Mouse (Mus musculus) Patski (cell line): ENCODE data around the gene Nek2. TPM values are rescaled to one million over a fixed set of nuclear protein-coding genes. Genes with fewer than 3 reads are reported as not detected.
A peak's percentile ranks its signal among the peaks of the same experiment; 100 is the strongest.

Source experiments
- ATAC-seq: fragments of 100-300 bp; one replicate; pipeline ENCODE4 v1.8.0; 2021
- CTCF ChIA-PET: fragments of 350-600 bp; sonication (Branson Sonifier 250); formaldehyde crosslinking; loops from one replicate; lab custom pipeline; 2022; ENCODE audit warnings: inconsistent platforms; lab: Charles Lee
- POLR2A ChIA-PET: fragments of 350-600 bp; sonication (Branson Sonifier 250); formaldehyde crosslinking; loops from one replicate; lab custom pipeline; 2022; ENCODE audit warnings: antibody characterized with exemption, inconsistent platforms; lab: Charles Lee
- DNase-seq: peaks from one replicate; pipeline ENCODE4 v3.0.0-alpha.2; 2011; ENCODE audit warnings: low read depth, low spot score
- H3K27me3 ChIP-seq: fragments of 371-371 bp; one replicate; pipeline ENCODE4 v1.5.1; 2021
- CTCF ChIP-seq: fragments of 100-300 bp; IDR thresholded peaks from one replicate; pipeline ENCODE4 v1.5.1; 2021
- in situ Hi-C: fragments of 300-500 bp; cut with MboI; formaldehyde crosslinking; loops from 3 replicates; pipeline ENCODE4 v1.11.1; 2018; ENCODE audit warnings: low pct_unique_long_range_greater_than_20kb, mixed read lengths
- polyA plus RNA-seq: library from polyadenylated mRNA; unstranded; gene quantifications from one replicate; pipeline ENCODE4 v1.2.3, GENCODE M21; 2021

The Nek2 gene
- polyA plus RNA-seq, 1 experiment from 2014 or later, result 34.7 TPM

DNA sequence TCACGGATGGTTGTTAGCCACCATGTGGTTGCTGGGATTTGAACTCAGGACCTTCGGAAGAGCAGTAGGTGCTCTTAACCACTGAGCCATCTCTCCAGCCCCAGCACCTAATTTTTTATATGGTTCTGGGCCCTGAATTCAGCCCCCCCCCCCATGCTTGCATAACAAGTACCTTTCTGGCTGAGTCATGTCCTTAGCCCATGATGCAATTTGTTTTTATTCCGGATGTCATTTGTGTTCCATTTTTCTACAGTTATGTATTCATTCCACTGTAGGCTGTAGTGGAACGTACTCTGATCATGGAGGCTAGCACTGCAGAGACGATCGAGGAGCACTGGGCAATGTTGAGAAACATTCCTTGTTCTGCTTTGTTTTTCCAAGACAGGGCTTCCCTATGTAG lies 12.2 kb downstream of the Nek2 start:
- in situ Hi-C loops, result loop anchor here (5.0 to 25.0 kb wide), 4 partner anchors 81 to 879 kb away; no protein-coding TSS in a partner anchor
- no peak for ATAC-seq

DNA sequence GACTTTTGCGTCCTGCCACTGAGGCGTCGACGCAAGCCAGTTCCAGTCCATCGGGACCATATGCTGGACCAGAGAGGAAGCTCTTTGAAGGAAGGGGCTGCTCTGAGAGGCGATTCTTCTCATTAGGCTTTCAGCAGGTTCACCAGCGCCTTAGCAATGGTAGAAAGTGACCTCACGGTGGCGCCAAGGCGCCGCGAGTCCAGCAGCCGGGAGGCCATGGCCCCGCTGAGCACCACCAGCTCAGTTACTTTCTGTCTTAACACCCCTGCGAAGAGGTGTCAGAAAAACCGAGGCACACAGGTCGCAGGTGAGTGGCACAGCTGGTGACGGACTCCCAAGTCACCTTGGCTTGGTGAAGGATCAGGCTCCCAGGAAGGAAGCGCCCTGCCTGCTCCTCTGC lies 13.6 kb downstream of the Nek2 start:
- DNase-seq (no peak), ATAC-seq (peak; percentile 33)
- POLR2A ChIA-PET, result interaction anchor here (0.7 to 1.5 kb wide), 4 partner anchors 43 to 147 kb away, joined by 3 to 11 read pairs (median 4); no protein-coding TSS in a partner anchor
- in situ Hi-C loops, result loop anchor here (5.0 to 25.0 kb wide), 5 partner anchors 57 to 877 kb away; no protein-coding TSS in a partner anchor
- TF ChIP-seq CTCF, result no peak
- H3K27me3 ChIP-seq, result no peaks in the 10 kb centered on the region
- CTCF ChIA-PET, result interaction anchor here (0.7 to 4.1 kb wide), 28 partner anchors 10 to 275 kb away, joined by 3 to 60 read pairs (median 5); partner anchors contain the start of genes Dtl, Ints7, Slc30a1 and Traf5

More for the DNA sequence above, 12.2 kb downstream of the Nek2 start:
- POLR2A ChIA-PET, result no interaction called here
- no peak for DNase-seq
- no peaks in the 10 kb centered on the region for H3K27me3 ChIP-seq
- CTCF ChIA-PET, result interaction anchor here (2.3 to 4.1 kb wide), 3 partner anchors 122 to 261 kb away, joined by 10 to 60 read pairs (median 53); partner anchors contain the start of gene Traf5
- TF ChIP-seq CTCF, result no peak

DNA sequence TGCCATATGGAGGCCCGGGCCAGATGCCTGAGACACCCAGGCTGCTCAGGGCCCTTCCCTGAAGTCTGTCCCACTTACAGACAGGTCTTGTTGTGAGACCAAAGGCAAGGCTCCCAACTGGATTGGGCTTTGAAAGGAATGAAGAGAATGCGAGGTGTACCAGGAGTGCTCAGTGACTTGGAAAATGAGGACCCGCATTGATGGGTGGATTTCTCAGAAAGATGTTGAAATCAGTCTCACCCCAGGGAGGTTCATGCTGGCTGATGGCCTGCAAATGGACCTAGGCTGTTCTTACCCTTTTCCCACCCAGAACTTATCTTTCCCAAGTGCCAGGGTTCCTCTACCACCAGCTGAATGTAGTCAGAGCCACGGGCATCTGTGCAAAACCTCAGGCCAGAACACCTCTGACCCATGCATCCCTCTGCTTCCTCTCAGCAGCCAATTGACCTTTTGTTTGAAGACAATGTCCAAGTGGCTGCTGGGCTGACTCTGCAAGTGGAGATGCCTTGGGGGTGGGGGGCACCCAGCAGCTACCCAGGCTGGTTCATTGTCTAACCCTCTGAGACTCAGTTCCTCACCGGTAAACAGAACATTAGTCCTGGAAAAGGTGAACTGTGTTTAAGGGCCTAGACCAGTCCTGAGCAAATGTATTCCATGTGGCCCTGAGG lies 15.2 kb downstream of the Nek2 start:
- CTCF ChIA-PET, result interaction anchor here (1.9 to 4.1 kb wide), 4 partner anchors 28 to 258 kb away, joined by 6 to 60 read pairs (median 36); partner anchors contain the start of gene Traf5
- POLR2A ChIA-PET, result interaction anchor here (1.1 to 1.4 kb wide), 2 partner anchors 126 to 150 kb away, joined by 3 read pairs; no protein-coding TSS in a partner anchor
- no peak for DNase-seq
- no peak for TF ChIP-seq CTCF
- no peaks in the 10 kb centered on the region for H3K27me3 ChIP-seq
- in situ Hi-C loops, result loop anchor here (5.0 to 25.0 kb wide), 4 partner anchors 56 to 876 kb away; no protein-coding TSS in a partner anchor
- ATAC-seq, result peak; percentile 61

DNA sequence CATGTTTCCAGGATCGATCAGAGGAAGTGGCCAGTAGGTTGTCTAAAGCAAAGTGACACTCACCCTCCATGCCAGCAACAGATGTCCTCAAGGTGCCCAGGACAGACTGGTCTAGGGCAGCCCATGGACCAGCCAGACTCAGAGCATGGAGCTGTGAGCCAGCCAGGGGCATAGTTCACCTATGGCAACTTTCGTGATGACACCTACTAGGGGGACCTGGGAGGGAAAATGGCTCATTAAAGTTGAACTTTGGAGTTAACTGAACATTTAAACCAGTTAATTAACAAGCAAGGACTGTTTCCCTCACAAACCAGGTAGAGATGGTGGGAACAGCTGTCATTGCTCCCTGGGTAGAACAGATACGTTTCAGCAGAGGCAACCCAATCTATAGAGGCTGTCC lies 16.4 kb downstream of the Nek2 start:
- in situ Hi-C loops, result loop anchor here (5.0 to 25.0 kb wide), 4 partner anchors 55 to 875 kb away; no protein-coding TSS in a partner anchor
- POLR2A ChIA-PET, result no interaction called here
- TF ChIP-seq CTCF, result no peak
- ATAC-seq (no peak), DNase-seq (no peak)
- CTCF ChIA-PET, result no interaction called here
- no peaks in the 10 kb centered on the region for H3K27me3 ChIP-seq

DNA sequence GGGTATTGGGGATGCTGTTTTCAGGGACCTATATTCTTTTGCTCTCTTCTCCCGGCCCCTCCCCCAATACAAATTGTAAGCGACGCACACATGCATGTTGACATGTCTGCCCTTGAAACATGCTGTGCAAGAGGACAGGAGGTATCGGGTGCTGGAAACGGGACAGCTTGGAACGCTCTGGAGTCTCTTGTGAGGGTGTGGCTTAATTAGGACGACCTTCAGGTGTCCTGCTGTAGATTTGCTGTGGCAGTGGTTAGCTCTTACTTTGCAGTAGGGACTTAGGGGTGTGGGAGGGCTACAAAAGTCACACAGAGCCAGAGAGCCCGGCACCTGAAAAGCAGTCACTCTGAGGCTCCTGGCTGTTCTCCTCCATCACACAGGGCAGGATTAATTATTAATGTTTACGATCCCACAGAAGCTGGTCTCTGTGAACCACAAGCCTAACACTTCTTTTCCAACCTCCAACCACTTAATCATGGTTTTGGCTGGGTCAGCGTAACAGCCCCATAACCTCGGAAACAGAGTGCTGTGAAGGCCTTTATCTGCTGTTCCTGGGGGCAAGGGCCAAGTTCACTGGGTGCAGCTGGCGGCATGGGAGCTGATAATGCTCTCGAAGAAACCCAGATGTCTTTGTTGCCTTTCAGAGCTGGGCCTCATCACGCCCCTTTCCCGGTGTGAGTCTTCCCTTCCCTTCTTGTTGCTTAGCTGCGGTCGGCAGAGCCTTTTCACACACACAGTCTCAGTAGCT lies 17.9 kb downstream of the Nek2 start:
- no peak for TF ChIP-seq CTCF
- in situ Hi-C loops, result loop anchor here (5.0 to 25.0 kb wide), 4 partner anchors 53 to 873 kb away; no protein-coding TSS in a partner anchor
- ATAC-seq (peak; percentile 54), DNase-seq (no peak)
- POLR2A ChIA-PET, result no interaction called here
- no peaks in the 10 kb centered on the region for H3K27me3 ChIP-seq
- CTCF ChIA-PET, result interaction anchor here (0.8 to 1.0 kb wide), 2 partner anchors 69 to 125 kb away, joined by 3 read pairs; no protein-coding TSS in a partner anchor

DNA sequence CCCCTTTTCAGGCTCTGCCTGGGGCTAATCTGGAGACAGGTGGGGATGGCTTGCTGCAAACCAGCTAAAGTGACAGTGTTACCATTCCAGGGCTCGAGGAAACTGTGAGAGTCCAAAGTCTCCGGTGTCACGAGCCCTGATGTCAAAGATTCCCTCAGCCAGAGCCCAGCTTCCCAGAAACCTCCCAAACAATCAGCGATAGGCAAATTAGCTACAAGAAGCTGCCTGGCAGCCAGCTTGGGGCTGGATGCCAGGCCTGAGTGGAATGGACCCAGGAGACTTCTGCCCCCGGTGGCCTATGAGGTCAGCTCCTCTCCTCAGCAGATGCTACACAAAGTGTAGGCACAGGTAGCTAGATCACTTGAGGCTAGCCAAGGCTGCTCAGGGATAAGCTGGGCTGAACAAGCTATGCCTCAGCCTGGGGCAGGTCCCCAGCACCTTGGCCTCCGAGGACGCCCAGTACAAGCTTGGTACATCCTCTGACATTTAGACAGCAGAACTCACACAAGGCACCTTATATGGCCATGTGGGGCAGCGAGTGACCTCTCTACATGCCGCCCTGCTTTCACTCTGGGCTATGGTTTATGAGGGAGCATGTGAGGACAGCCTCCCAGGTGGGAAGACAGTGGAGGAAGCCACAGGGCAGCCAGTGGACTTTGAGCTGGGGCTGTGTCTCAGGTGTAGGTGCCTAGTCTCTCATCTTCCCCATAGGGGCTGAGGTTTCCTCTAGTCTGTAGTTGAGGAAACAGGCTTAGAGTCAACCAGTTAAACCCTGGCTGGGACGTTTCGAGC lies 19.7 kb downstream of the Nek2 start:
- H3K27me3 ChIP-seq, result no peaks in the 10 kb centered on the region
- ATAC-seq (no peak), DNase-seq (no peak)
- no peak for TF ChIP-seq CTCF
- ChIA-PET POLR2A (interaction anchor here (0.6 to 1.1 kb wide), 3 partner anchors 10 to 37 kb away, joined by 3 to 5 read pairs (median 3); no protein-coding TSS in a partner anchor), CTCF (interaction anchor here (1.0 to 1.3 kb wide), 2 partner anchors 10 to 20 kb away, joined by 3 read pairs; no protein-coding TSS in a partner anchor)
- in situ Hi-C loops, result loop anchor here (25.0 kb wide), 1 partner anchor 871 kb away; no protein-coding TSS in a partner anchor

DNA sequence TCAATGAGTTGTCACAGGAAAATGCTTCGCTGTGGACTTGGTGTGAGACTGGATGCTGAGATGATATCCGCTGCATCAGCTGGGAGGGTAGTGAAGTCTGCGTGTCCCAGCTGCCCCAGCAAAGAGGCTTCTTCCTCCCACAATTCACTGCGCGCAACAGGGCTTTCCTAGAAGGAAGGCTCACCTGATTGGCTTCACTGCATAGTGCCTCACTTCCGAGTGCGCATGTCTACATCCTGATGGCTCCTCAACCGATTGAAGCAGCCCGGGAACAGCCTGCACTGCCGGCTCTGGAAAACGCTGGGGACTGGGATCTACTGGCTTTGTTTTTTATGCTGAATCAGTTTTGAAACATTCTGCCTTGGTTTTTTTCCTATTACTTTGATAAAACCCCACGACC lies 21.0 kb downstream of the Nek2 start:
- in situ Hi-C loops, result loop anchor here (25.0 kb wide), 1 partner anchor 870 kb away; no protein-coding TSS in a partner anchor
- H3K27me3 ChIP-seq, result no peaks in the 10 kb centered on the region
- ChIA-PET POLR2A (interaction anchor here (1.0 kb wide), 1 partner anchor 36 kb away, joined by 5 read pairs; no protein-coding TSS in a partner anchor), CTCF (no interaction called here)
- ATAC-seq, result no peak
- TF ChIP-seq CTCF, result no peak
- DNase-seq, result no peak

DNA sequence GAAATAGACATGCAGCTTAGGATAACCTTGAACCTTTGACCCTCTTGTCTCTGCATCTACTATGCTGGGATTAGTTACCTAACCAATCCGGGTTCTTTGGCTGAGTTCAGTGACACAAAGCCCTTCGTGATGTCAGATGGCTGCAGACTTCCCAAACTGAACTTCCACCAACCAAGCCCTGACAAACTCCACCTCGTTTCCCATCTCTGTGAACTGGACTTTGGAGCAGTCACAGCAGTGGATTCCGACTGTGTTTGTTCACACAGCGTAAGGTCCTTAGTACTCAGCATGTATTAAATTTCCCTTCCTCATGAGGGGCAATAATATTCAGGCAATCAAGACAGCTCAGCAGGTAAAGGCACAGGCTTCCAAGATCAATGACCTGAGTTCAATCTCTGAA lies 25.4 kb downstream of the Nek2 start:
- TF ChIP-seq CTCF, result no peak
- ATAC-seq (no peak), DNase-seq (no peak)
- ChIA-PET POLR2A (no interaction called here), CTCF (interaction anchor here (1.2 kb wide), 1 partner anchor 10 kb away, joined by 3 read pairs; no protein-coding TSS in a partner anchor)
- no peaks in the 10 kb centered on the region for H3K27me3 ChIP-seq
- in situ Hi-C loops, result loop anchor here (25.0 kb wide), 1 partner anchor 866 kb away; no protein-coding TSS in a partner anchor

DNA sequence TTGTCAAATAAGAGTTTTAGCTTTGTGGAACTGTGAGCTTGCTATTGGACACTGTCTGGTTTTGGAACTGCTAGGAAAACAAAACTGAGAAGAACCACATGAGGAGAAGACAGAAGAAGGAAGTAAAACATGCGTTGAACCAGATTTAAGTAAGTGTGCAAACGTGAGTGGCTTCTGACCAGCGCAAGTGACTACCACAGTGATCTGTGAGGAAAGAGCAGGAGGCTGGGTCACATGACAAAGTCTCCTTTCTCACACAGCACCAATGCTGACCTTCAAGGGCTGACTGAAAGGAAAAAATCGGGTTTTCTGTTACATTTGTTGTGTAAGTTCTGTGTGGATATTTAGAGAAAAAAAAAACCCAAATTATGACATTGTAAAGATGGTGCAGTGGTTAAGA lies 28.3 kb downstream of the Nek2 start:
- H3K27me3 ChIP-seq, result no peaks in the 10 kb centered on the region
- DNase-seq (no peak), ATAC-seq (no peak)
- POLR2A ChIA-PET, result no interaction called here
- TF ChIP-seq CTCF, result no peak
- in situ Hi-C loops, result loop anchor here (25.0 kb wide), 1 partner anchor 863 kb away; no protein-coding TSS in a partner anchor
- CTCF ChIA-PET, result interaction anchor here (0.8 to 1.4 kb wide), 2 partner anchors 12 to 115 kb away, joined by 3 to 4 read pairs; no protein-coding TSS in a partner anchor
